Mouse (Mus musculus): ENCODE results near the gene Anks6. TPM values are rescaled to one million over a fixed set of nuclear protein-coding genes. Genes with fewer than 3 reads are reported as not detected.

Gene Anks6
- polyA plus RNA-seq, 1 experiment: 17.2 TPM

- TF ChIP-seq POLR2A (IDR thresholded peaks at IDR 0.05; ENCODE audit: borderline replicate concordance, insufficient read depth, low read length): no peak
- peak; percentile 99 for TF ChIP-seq CTCF (IDR thresholded peaks at IDR 0.05; ENCODE audit: borderline replicate concordance, insufficient read depth, low read depth, low read length)
- 19% methylated on average over 5 of the region's 5 CpGs for WGBS
- Histone ChIP-seq H3K4me1 (ENCODE audit: control insufficient read depth, insufficient read depth, low read length) (peaks cover 14% of the 10 kb centered on the region), H3K4me3 (replicated peaks; ENCODE audit: insufficient read depth, low read depth, low read length) (no peak overlapping the region), H3K27me3 (ENCODE audit: control insufficient read depth, insufficient read depth, low read length) (no peaks in the 10 kb centered on the region), H3K27ac (ENCODE audit: insufficient read depth, low read length) (no peak overlapping the region)
- DNase-seq: peak; percentile 81 to 89
Measured at GRCm38 (mm10) chr4:47037321-47037657, 19.9 kb downstream of the Anks6 start.

- Histone ChIP-seq H3K4me3 (replicated peaks; ENCODE audit: insufficient read depth, low read depth, low read length) (no peak overlapping the region), H3K27ac (ENCODE audit: insufficient read depth, low read length) (no peak overlapping the region), H3K27me3 (ENCODE audit: control insufficient read depth, insufficient read depth, low read length) (no peaks in the 10 kb centered on the region), H3K4me1 (ENCODE audit: control insufficient read depth, insufficient read depth, low read length) (peaks cover 14% of the 10 kb centered on the region)
- WGBS: 22% methylated on average over 13 of the region's 13 CpGs
- DNase-seq: peak; percentile 63 to 69
- TF ChIP-seq CTCF (IDR thresholded peaks at IDR 0.05; ENCODE audit: borderline replicate concordance, insufficient read depth, low read depth, low read length): peak; percentile 44
- no peak for TF ChIP-seq POLR2A (IDR thresholded peaks at IDR 0.05; ENCODE audit: borderline replicate concordance, insufficient read depth, low read length)
Measured at GRCm38 (mm10) chr4:47036486-47037320, 20.5 kb downstream of the Anks6 start.

- no peaks in the 10 kb centered on the region for H3K27me3 ChIP-seq (ENCODE audit: control insufficient read depth, insufficient read depth, low read length)
- H3K4me3 ChIP-seq (replicated peaks; ENCODE audit: insufficient read depth, low read depth, low read length): no peak overlapping the region
- no peak for DNase-seq
- TF ChIP-seq CTCF (IDR thresholded peaks at IDR 0.05; ENCODE audit: borderline replicate concordance, insufficient read depth, low read depth, low read length): no peak
- no peak for TF ChIP-seq POLR2A (IDR thresholded peaks at IDR 0.05; ENCODE audit: borderline replicate concordance, insufficient read depth, low read length)
- H3K27ac ChIP-seq (ENCODE audit: insufficient read depth, low read length): no peak overlapping the region
- whole genome bisulfite sequencing: 76% methylated on average over 14 of the region's 14 CpGs
- H3K4me1 ChIP-seq (ENCODE audit: control insufficient read depth, insufficient read depth, low read length): peaks cover 14% of the 10 kb centered on the region
Measured at GRCm38 (mm10) chr4:47035536-47035935, 21.7 kb downstream of the Anks6 start.

GRCm38 (mm10) chr4:47032171-47032570 lies 25.1 kb downstream of the Anks6 start:
- H3K4me3 ChIP-seq (replicated peaks; ENCODE audit: insufficient read depth, low read depth, low read length): no peak overlapping the region
- DNase-seq: no peak
- TF ChIP-seq POLR2A (IDR thresholded peaks at IDR 0.05; ENCODE audit: borderline replicate concordance, insufficient read depth, low read length) (no peak), CTCF (IDR thresholded peaks at IDR 0.05; ENCODE audit: borderline replicate concordance, insufficient read depth, low read depth, low read length) (no peak)
- WGBS: 89% methylated on average over 8 of the region's 8 CpGs
- H3K4me1 ChIP-seq (ENCODE audit: control insufficient read depth, insufficient read depth, low read length): peaks cover 14% of the 10 kb centered on the region
- no peak overlapping the region for H3K27ac ChIP-seq (ENCODE audit: insufficient read depth, low read length)
- no peaks in the 10 kb centered on the region for H3K27me3 ChIP-seq (ENCODE audit: control insufficient read depth, insufficient read depth, low read length)

- TF ChIP-seq POLR2A (IDR thresholded peaks at IDR 0.05; ENCODE audit: borderline replicate concordance, insufficient read depth, low read length) (no peak), CTCF (IDR thresholded peaks at IDR 0.05; ENCODE audit: borderline replicate concordance, insufficient read depth, low read depth, low read length) (no peak)
- no peaks in the 10 kb centered on the region for H3K4me1 ChIP-seq (ENCODE audit: control insufficient read depth, insufficient read depth, low read length)
- no peaks in the 10 kb centered on the region for H3K27me3 ChIP-seq (ENCODE audit: control insufficient read depth, insufficient read depth, low read length)
- DNase-seq: no peak
- H3K27ac ChIP-seq (ENCODE audit: insufficient read depth, low read length): no peak overlapping the region
- no peak overlapping the region for H3K4me3 ChIP-seq (replicated peaks; ENCODE audit: insufficient read depth, low read depth, low read length)
- 93% methylated on average over 5 of the region's 5 CpGs for WGBS
Measured at GRCm38 (mm10) chr4:47028791-47029190, 28.4 kb downstream of the Anks6 start.

GRCm38 (mm10) chr4:47023949-47024348 lies 33.3 kb downstream of the Anks6 start:
- no peak for DNase-seq
- TF ChIP-seq POLR2A (IDR thresholded peaks at IDR 0.05; ENCODE audit: borderline replicate concordance, insufficient read depth, low read length) (no peak), CTCF (IDR thresholded peaks at IDR 0.05; ENCODE audit: borderline replicate concordance, insufficient read depth, low read depth, low read length) (no peak)
- H3K27me3 ChIP-seq (ENCODE audit: control insufficient read depth, insufficient read depth, low read length): no peaks in the 10 kb centered on the region
- H3K27ac ChIP-seq (ENCODE audit: insufficient read depth, low read length): no peak overlapping the region
- no peaks in the 10 kb centered on the region for H3K4me1 ChIP-seq (ENCODE audit: control insufficient read depth, insufficient read depth, low read length)
- no peak overlapping the region for H3K4me3 ChIP-seq (replicated peaks; ENCODE audit: insufficient read depth, low read depth, low read length)
- WGBS: 71% methylated on average over 6 of the region's 6 CpGs

GRCm38 (mm10) chr4:47022804-47023603 lies 34.2 kb downstream of the Anks6 start:
- no peak for DNase-seq
- TF ChIP-seq POLR2A (IDR thresholded peaks at IDR 0.05; ENCODE audit: borderline replicate concordance, insufficient read depth, low read length) (no peak), CTCF (IDR thresholded peaks at IDR 0.05; ENCODE audit: borderline replicate concordance, insufficient read depth, low read depth, low read length) (no peak)
- WGBS: 76% methylated on average over 10 of the region's 10 CpGs

More at GRCm38 (mm10) chr4:47022804-47023603, 34.2 kb downstream of the Anks6 start:
- no peak overlapping the region for H3K4me3 ChIP-seq (replicated peaks; ENCODE audit: insufficient read depth, low read depth, low read length)
- no peaks in the 10 kb centered on the region for H3K27me3 ChIP-seq (ENCODE audit: control insufficient read depth, insufficient read depth, low read length)
- H3K27ac ChIP-seq (ENCODE audit: insufficient read depth, low read length): no peak overlapping the region
- H3K4me1 ChIP-seq (ENCODE audit: control insufficient read depth, insufficient read depth, low read length): no peaks in the 10 kb centered on the region
